Mouse (Mus musculus): Measurements from ENCODE around the gene Actg1. TPM values are rescaled to one million over a fixed set of nuclear protein-coding genes. Genes with fewer than 3 reads are reported as not detected.

Gene Actg1
- polyA plus RNA-seq, 1 experiment from 2014 or later, result 1,448 TPM

GRCm38 (mm10) chr11:120305535-120306365 lies 42.6 kb downstream of the Actg1 start:
- Histone ChIP-seq H3K36me3 (ENCODE audit: control insufficient read depth, insufficient read depth, low read length) (no peaks in the 10 kb centered on the region), H3K27me3 (ENCODE audit: control insufficient read depth, insufficient read depth, low read length) (no peaks in the 10 kb centered on the region), H3K27ac (ENCODE audit: low read depth, low read length) (peak overlapping the region; percentile 88), H3K4me2 (peak overlapping the region; percentile 90), H3K4me3 (ENCODE audit: low read depth, low read length) (peak overlapping the region; percentile 59), H3K9ac (ENCODE audit: low read depth, low read length) (peak overlapping the region; percentile 84), H3K4me1 (ENCODE audit: control insufficient read depth, insufficient read depth, low read length) (peaks cover 41% of the 10 kb centered on the region), H3K9me3 (replicated peaks; ENCODE audit: control insufficient read depth, low read length) (no peaks in the 10 kb centered on the region)
- no peak for ATAC-seq (replicated peaks; ENCODE audit: insufficient number of reproducible peaks, low FRiP score, low TSS enrichment)
- WGBS (ENCODE audit: insufficient replicate concordance), result 18% methylated on average over 15 of the region's 15 CpGs

- Histone ChIP-seq H3K9me3 (replicated peaks; ENCODE audit: control insufficient read depth, low read length) (no peaks in the 10 kb centered on the region), H3K9ac (ENCODE audit: low read depth, low read length) (peak overlapping the region; percentile 84), H3K4me2 (peak overlapping the region; percentile 90), H3K4me3 (ENCODE audit: low read depth, low read length) (peak overlapping the region; percentile 59), H3K27ac (ENCODE audit: low read depth, low read length) (peak overlapping the region; percentile 88), H3K27me3 (ENCODE audit: control insufficient read depth, insufficient read depth, low read length) (no peaks in the 10 kb centered on the region), H3K4me1 (ENCODE audit: control insufficient read depth, insufficient read depth, low read length) (peaks cover 36% of the 10 kb centered on the region), H3K36me3 (ENCODE audit: control insufficient read depth, insufficient read depth, low read length) (no peaks in the 10 kb centered on the region)
- ATAC-seq (replicated peaks; ENCODE audit: insufficient number of reproducible peaks, low FRiP score, low TSS enrichment), result peak; percentile 92
- WGBS (ENCODE audit: insufficient replicate concordance), result under 1% methylated on average over 52 of the region's 53 CpGs
These were observed 43.3 kb downstream of the Actg1 start for GRCm38 (mm10) chr11:120304886-120305534.

- ATAC-seq (replicated peaks; ENCODE audit: insufficient number of reproducible peaks, low FRiP score, low TSS enrichment), result no peak
- H3K4me2 ChIP-seq, result peak overlapping the region; percentile 90
- 34% methylated on average over 5 of the region's 5 CpGs for WGBS (ENCODE audit: insufficient replicate concordance)
- peak overlapping the region; percentile 59; the same call in 1 of the 2 replicates for H3K4me3 ChIP-seq (ENCODE audit: low read depth, low read length)
- H3K27ac ChIP-seq (ENCODE audit: low read depth, low read length), result peak overlapping the region; percentile 88
- H3K36me3 ChIP-seq (ENCODE audit: control insufficient read depth, insufficient read depth, low read length), result no peaks in the 10 kb centered on the region
- H3K9me3 ChIP-seq (replicated peaks; ENCODE audit: control insufficient read depth, low read length), result no peaks in the 10 kb centered on the region
- no peaks in the 10 kb centered on the region for H3K27me3 ChIP-seq (ENCODE audit: control insufficient read depth, insufficient read depth, low read length)
- peaks cover 43% of the 10 kb centered on the region for H3K4me1 ChIP-seq (ENCODE audit: control insufficient read depth, insufficient read depth, low read length)
- H3K9ac ChIP-seq (ENCODE audit: low read depth, low read length), result peak overlapping the region; percentile 84; the same call in 1 of the 2 replicates
These were observed 44.0 kb downstream of the Actg1 start for GRCm38 (mm10) chr11:120304350-120304694.

- Histone ChIP-seq H3K36me3 (ENCODE audit: control insufficient read depth, insufficient read depth, low read length) (no peaks in the 10 kb centered on the region), H3K4me1 (ENCODE audit: control insufficient read depth, insufficient read depth, low read length) (peaks cover 45% of the 10 kb centered on the region), H3K4me3 (ENCODE audit: low read depth, low read length) (no peak overlapping the region), H3K27ac (ENCODE audit: low read depth, low read length) (peak overlapping the region; percentile 88), H3K27me3 (ENCODE audit: control insufficient read depth, insufficient read depth, low read length) (no peaks in the 10 kb centered on the region), H3K9ac (ENCODE audit: low read depth, low read length) (peak overlapping the region; percentile 84), H3K4me2 (peak overlapping the region; percentile 90), H3K9me3 (replicated peaks; ENCODE audit: control insufficient read depth, low read length) (no peaks in the 10 kb centered on the region)
- peak; percentile 57 for ATAC-seq (replicated peaks; ENCODE audit: insufficient number of reproducible peaks, low FRiP score, low TSS enrichment)
- WGBS (ENCODE audit: insufficient replicate concordance), result 73% methylated on average over 21 of the region's 21 CpGs
These were observed 44.6 kb downstream of the Actg1 start for GRCm38 (mm10) chr11:120303559-120304349.

- peak overlapping the region; percentile 90 for H3K4me2 ChIP-seq
- no peak for ATAC-seq (replicated peaks; ENCODE audit: insufficient number of reproducible peaks, low FRiP score, low TSS enrichment)
- WGBS (ENCODE audit: insufficient replicate concordance), result 77% methylated on average over 9 of the region's 9 CpGs
- H3K27me3 ChIP-seq (ENCODE audit: control insufficient read depth, insufficient read depth, low read length), result no peaks in the 10 kb centered on the region
- H3K4me3 ChIP-seq (ENCODE audit: low read depth, low read length), result no peak overlapping the region
- peak overlapping the region; percentile 57; the same call in 1 of the 2 replicates for H3K27ac ChIP-seq (ENCODE audit: low read depth, low read length)
- peaks cover 45% of the 10 kb centered on the region for H3K4me1 ChIP-seq (ENCODE audit: control insufficient read depth, insufficient read depth, low read length)
- peak overlapping the region; percentile 56; the same call in 1 of the 2 replicates for H3K9ac ChIP-seq (ENCODE audit: low read depth, low read length)
- no peaks in the 10 kb centered on the region for H3K9me3 ChIP-seq (replicated peaks; ENCODE audit: control insufficient read depth, low read length)
- no peaks in the 10 kb centered on the region for H3K36me3 ChIP-seq (ENCODE audit: control insufficient read depth, insufficient read depth, low read length)
These were observed 45.2 kb downstream of the Actg1 start for GRCm38 (mm10) chr11:120303119-120303518.

GRCm38 (mm10) chr11:120299484-120299883 lies 48.9 kb downstream of the Actg1 start:
- H3K36me3 ChIP-seq (ENCODE audit: control insufficient read depth, insufficient read depth, low read length), result no peaks in the 10 kb centered on the region
- peaks cover 40% of the 10 kb centered on the region for H3K4me1 ChIP-seq (ENCODE audit: control insufficient read depth, insufficient read depth, low read length)
- no peak for ATAC-seq (replicated peaks; ENCODE audit: insufficient number of reproducible peaks, low FRiP score, low TSS enrichment)
- H3K4me3 ChIP-seq (ENCODE audit: low read depth, low read length), result no peak overlapping the region
- peak overlapping the region; percentile 30; the same call in 1 of the 2 replicates for H3K27ac ChIP-seq (ENCODE audit: low read depth, low read length)
- H3K9ac ChIP-seq (ENCODE audit: low read depth, low read length), result no peak overlapping the region
- H3K9me3 ChIP-seq (replicated peaks; ENCODE audit: control insufficient read depth, low read length), result no peaks in the 10 kb centered on the region
- WGBS (ENCODE audit: insufficient replicate concordance), result 23% methylated on average over 5 of the region's 5 CpGs
- H3K27me3 ChIP-seq (ENCODE audit: control insufficient read depth, insufficient read depth, low read length), result no peaks in the 10 kb centered on the region
- 0 out of 2 replicates have a peak overlapping the region, but pooled peaks have one; percentile 21 for H3K4me2 ChIP-seq

GRCm38 (mm10) chr11:120298441-120299141 lies 49.8 kb downstream of the Actg1 start:
- Histone ChIP-seq H3K9me3 (replicated peaks; ENCODE audit: control insufficient read depth, low read length) (no peaks in the 10 kb centered on the region), H3K27me3 (ENCODE audit: control insufficient read depth, insufficient read depth, low read length) (no peaks in the 10 kb centered on the region), H3K4me3 (ENCODE audit: low read depth, low read length) (no peak overlapping the region), H3K36me3 (ENCODE audit: control insufficient read depth, insufficient read depth, low read length) (no peaks in the 10 kb centered on the region), H3K4me2 (no peak overlapping the region), H3K9ac (ENCODE audit: low read depth, low read length) (no peak overlapping the region), H3K4me1 (ENCODE audit: control insufficient read depth, insufficient read depth, low read length) (peaks cover 42% of the 10 kb centered on the region), H3K27ac (ENCODE audit: low read depth, low read length) (no peak overlapping the region)
- WGBS (ENCODE audit: insufficient replicate concordance), result 85% methylated on average over 4 of the region's 4 CpGs
- ATAC-seq (replicated peaks; ENCODE audit: insufficient number of reproducible peaks, low FRiP score, low TSS enrichment), result no peak

GRCm38 (mm10) chr11:120297767-120298166 lies 50.6 kb downstream of the Actg1 start:
- no peak for ATAC-seq (replicated peaks; ENCODE audit: insufficient number of reproducible peaks, low FRiP score, low TSS enrichment)
- no peak overlapping the region for H3K4me2 ChIP-seq

More at GRCm38 (mm10) chr11:120297767-120298166, 50.6 kb downstream of the Actg1 start:
- 71% methylated on average over 7 of the region's 7 CpGs for WGBS (ENCODE audit: insufficient replicate concordance)
- Histone ChIP-seq H3K27me3 (ENCODE audit: control insufficient read depth, insufficient read depth, low read length) (no peaks in the 10 kb centered on the region), H3K4me3 (ENCODE audit: low read depth, low read length) (no peak overlapping the region), H3K4me1 (ENCODE audit: control insufficient read depth, insufficient read depth, low read length) (peaks cover 46% of the 10 kb centered on the region), H3K36me3 (ENCODE audit: control insufficient read depth, insufficient read depth, low read length) (no peaks in the 10 kb centered on the region), H3K9ac (ENCODE audit: low read depth, low read length) (no peak overlapping the region), H3K9me3 (replicated peaks; ENCODE audit: control insufficient read depth, low read length) (no peaks in the 10 kb centered on the region), H3K27ac (ENCODE audit: low read depth, low read length) (no peak overlapping the region)
